Mouse (Mus musculus) liver, adult 2 months (tissue): ENCODE measurements around the gene Tepsin. TPM values are rescaled to one million over a fixed set of nuclear protein-coding genes. Genes with fewer than 3 reads are reported as not detected.

Source experiments
- DNase-seq: peaks from one replicate; pipeline ENCODE4 v3.0.0-alpha.2; 2011; ENCODE audit warnings: low read depth, low spot score; ENCODE audit errors: extremely low read depth
- H3K27ac ChIP-seq: fragments of 200-500 bp; replicated peaks from 2 replicates; pipeline ENCODE4 v1.5.1; 2012; ENCODE audit warnings: low read depth, mild to moderate bottlenecking, control low read depth, inconsistent platforms, low read length; ENCODE audit not compliant: insufficient read depth
- H3K27me3 ChIP-seq: fragments of 200-500 bp; 2 replicates; pipeline ENCODE4 v1.6.1; 2012; ENCODE audit warnings: mild to moderate bottlenecking, moderate library complexity, low read length, inconsistent platforms; ENCODE audit not compliant: control insufficient read depth, insufficient read depth
- H3K36me3 ChIP-seq: fragments of 200-500 bp; 2 replicates; pipeline ENCODE4 v1.6.1; 2012; ENCODE audit warnings: low read length, inconsistent platforms; ENCODE audit not compliant: control insufficient read depth, insufficient read depth
- H3K4me1 ChIP-seq: fragments of 200-500 bp; 2 replicates; pipeline ENCODE4 v1.6.1; 2011; ENCODE audit warnings: low read length; ENCODE audit not compliant: control insufficient read depth, insufficient read depth
- H3K4me3 ChIP-seq: fragments of 200-500 bp; 2 replicates; pipeline ENCODE4 v1.5.1; 2011; ENCODE audit warnings: low read depth, mild to moderate bottlenecking, control low read depth, low read length, moderate library complexity; ENCODE audit not compliant: insufficient read depth
- H3K79me2 ChIP-seq: fragments of 200-500 bp; 2 replicates; pipeline ENCODE4 v1.6.1; 2012; ENCODE audit warnings: inconsistent platforms, mild to moderate bottlenecking, low read length, moderate library complexity; ENCODE audit not compliant: control insufficient read depth, insufficient read depth
- H3K9ac ChIP-seq: fragments of 200-500 bp; 2 replicates; pipeline ENCODE4 v1.6.1; 2012; ENCODE audit warnings: low read depth, mild to moderate bottlenecking, control low read depth, inconsistent platforms, low read length
- CTCF ChIP-seq: fragments of 200-500 bp; IDR thresholded peaks from 2 replicates; pipeline ENCODE4 v1.5.1; 2011; ENCODE audit warnings: low read depth, low read length, control low read depth
- POLR2A ChIP-seq: fragments of 200-500 bp; IDR thresholded peaks from 2 replicates; pipeline ENCODE4 v1.6.1; 2011; ENCODE audit warnings: low read length, control low read depth; ENCODE audit not compliant: insufficient read depth; ENCODE audit errors: extremely low read depth
- WGBS: fragments of 180-500 bp; shearing (Covaris S2); methylation state at CpG from one replicate; pipeline ENCODE4 v1.1.7; 2018; 5-methylcytosine and 5-hydroxymethylcytosine counted together
- polyA plus RNA-seq: library from polyadenylated mRNA; depleted of rRNA; stranded (reverse); fragments of >200 nt; gene quantifications from 2 replicates; pipeline ENCODE4 v1.2.3, GENCODE M21; 2012; rRNA removed
- total RNA-seq: library from RNA; depleted of rRNA; stranded (reverse); fragments of >200 nt; gene quantifications from 2 replicates; pipeline ENCODE4 v1.2.3, GENCODE M21; 2014; rRNA removed

Gene Tepsin
- total RNA-seq (4.6 and 7.4 TPM in 2 replicates), polyA plus RNA-seq (16.5 and 24.9 TPM in 2 replicates)

DNA sequence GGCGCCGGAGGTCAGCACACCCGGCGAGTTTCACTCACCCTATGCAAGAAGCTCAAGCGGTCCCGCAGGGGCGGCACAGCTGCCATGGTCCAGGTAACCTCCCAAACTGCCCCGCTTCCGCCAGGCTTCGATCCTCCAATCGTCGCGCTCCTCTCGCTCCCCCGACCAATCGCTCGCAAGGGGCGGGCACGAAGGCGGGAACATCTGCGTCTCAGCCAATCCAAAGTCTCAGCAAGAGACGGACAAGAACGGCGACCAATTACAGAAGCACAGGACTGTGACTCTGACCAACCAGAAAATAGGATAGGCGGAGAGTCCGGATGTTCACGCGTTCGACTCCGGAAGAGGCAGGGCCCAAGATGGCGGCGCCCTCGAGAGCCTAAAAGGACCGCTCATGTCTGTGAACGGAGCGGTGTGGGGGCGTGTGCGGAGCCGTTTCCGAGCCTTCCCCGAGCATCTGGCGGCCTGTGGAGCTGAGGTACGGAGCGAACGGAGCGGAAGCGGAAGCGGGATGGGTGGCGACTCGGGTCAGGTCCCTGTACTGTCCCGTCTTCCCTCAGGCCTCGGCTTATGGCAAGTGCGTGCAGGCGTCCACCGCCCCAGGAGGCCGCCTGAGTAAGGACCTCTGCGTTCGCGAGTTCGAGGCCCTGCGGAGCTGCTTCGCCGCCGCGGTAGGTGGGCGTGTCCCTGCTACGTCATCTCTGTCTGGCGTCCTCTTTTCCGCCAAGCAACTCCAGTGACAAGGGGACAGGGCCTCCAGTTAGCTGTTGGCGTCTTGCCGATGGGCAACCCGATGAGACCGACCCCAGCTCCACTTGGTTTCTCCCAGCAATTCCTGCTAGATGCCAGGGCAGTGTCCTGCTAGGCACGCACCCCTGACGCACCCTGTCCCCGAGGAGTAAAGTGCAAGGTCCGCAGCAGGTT lies at the start of gene Tepsin, which contains the start of gene Ndufaf8:
Gene Tepsin, minus strand, starts transcription at position 144 of the 924 bp plus-strand sequence.
Gene Ndufaf8, plus strand, starts transcription at position 341 of the 924 bp plus-strand sequence.
- peaks cover 11% of the 10 kb centered on the region for H3K4me1 ChIP-seq
- H3K36me3 ChIP-seq: no peaks in the 10 kb centered on the region
- H3K27me3 ChIP-seq: no peaks in the 10 kb centered on the region
- peak within 1 kb of the TSS; percentile 84 for H3K4me3 ChIP-seq
- under 1% methylated on average over 77 of the region's 77 CpGs for WGBS
- TF ChIP-seq CTCF: no peak
- peak; percentile 61 for TF ChIP-seq POLR2A
- H3K9ac ChIP-seq: peak within 1 kb of the TSS; percentile 82
- peak; percentile 95 for DNase-seq
- peaks cover 3% of the 10 kb centered on the region; the same call in 1 of the 2 replicates for H3K79me2 ChIP-seq
- peak within 1 kb of the TSS; percentile 76 for H3K27ac ChIP-seq

DNA sequence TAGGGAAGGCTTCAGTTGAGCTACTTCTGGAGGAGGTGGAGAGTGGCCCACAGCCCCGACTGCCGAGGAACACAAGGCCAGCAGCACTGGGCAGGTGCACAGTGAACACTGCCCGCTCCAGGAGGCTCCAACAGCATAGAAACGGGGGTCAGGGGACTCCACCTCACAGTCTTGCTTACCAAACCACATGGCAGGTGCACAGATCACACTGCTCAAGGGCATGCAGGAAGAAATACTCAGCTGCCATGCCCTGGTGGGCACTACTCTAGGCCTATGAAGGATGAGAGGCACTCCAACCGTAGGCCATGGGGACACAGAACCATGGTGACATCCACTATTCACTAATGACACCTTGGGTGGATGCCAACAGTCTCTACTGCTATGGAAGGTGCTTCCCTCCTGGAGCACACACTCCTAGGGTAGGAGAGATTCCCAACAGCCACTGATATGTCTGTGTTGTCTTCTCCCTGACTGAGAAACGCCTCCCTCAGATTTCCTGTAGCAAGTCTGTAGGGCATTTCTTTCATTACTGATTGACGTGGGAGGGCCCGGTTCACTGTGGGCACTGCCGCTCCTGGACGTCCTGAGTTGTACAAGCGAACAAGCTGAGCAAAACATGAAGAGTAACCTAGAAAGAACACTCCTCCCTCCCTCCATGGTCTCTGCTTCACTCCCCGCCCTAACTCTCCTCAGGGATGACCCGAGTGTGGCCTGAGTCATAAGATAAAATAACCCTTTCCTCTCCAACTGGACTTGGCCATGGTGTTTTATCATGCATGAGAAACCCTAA lies 45.4 kb upstream of the Tepsin start:
- Histone ChIP-seq H3K27ac (no peak overlapping the region), H3K27me3 (no peaks in the 10 kb centered on the region), H3K9ac (no peak overlapping the region), H3K4me3 (no peak overlapping the region), H3K79me2 (peaks cover 31% of the 10 kb centered on the region; the same call in 1 of the 2 replicates), H3K4me1 (peaks cover 2% of the 10 kb centered on the region; the same call in 1 of the 2 replicates), H3K36me3 (no peaks in the 10 kb centered on the region)
- no peak for DNase-seq
- 81% methylated on average over 13 of the region's 13 CpGs for WGBS
- TF ChIP-seq POLR2A (no peak), CTCF (no peak)

DNA sequence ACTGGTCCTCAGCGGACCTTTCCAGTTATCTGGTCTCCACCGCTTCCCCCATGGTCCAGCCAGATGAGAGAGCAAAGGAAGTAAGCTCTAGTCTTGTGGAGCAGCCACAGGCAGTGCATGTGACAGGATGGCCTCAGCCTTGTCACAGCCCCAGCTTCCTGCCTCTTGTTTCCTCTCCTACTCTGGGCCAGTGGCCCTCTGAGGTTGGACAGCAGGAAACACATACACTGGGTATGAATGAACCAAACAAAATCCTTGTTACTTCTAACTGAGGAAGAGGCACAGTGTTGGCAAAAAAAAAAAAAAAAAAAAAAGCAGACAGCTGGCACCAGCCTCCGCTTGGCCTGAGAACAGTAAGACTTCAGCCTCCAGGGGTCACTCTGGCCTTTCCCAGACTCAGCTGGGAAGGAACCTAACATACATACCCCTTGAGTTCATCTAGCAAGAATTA lies 44.1 kb upstream of the Tepsin start:
- Histone ChIP-seq H3K9ac (no peak overlapping the region), H3K4me1 (peaks cover 2% of the 10 kb centered on the region; the same call in 1 of the 2 replicates), H3K27me3 (no peaks in the 10 kb centered on the region), H3K36me3 (no peaks in the 10 kb centered on the region), H3K4me3 (no peak overlapping the region), H3K79me2 (peaks cover 20% of the 10 kb centered on the region; the same call in 1 of the 2 replicates), H3K27ac (peak overlapping the region; percentile 9)
- 62% methylated on average over 3 of the region's 3 CpGs for WGBS
- TF ChIP-seq CTCF (peak; percentile 50), POLR2A (no peak)
- DNase-seq: peak; percentile 48

DNA sequence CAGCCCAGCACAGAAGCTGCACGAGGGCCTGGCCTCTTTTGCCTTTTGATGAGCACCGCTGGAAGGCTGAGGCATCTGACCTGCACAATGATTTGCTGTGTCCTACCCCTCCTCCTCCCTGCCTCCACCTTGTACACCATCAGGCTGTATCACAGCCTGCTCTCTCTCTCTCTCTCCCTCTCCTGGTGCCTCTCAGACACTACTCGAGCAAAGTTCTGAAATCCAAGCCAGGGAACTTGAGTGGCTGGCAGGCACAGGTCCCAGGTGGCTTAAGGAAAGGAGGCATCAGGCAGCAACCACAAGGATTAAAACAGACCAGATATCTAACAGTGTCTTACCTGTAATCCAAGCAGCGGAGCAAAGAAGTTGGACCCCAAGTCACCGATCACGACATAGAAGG lies 41.7 kb upstream of the Tepsin start:
- Histone ChIP-seq H3K27me3 (no peaks in the 10 kb centered on the region), H3K4me3 (no peak overlapping the region), H3K36me3 (no peaks in the 10 kb centered on the region), H3K79me2 (peaks cover 7% of the 10 kb centered on the region; the same call in 1 of the 2 replicates), H3K4me1 (peaks cover 2% of the 10 kb centered on the region; the same call in 1 of the 2 replicates), H3K27ac (no peak overlapping the region), H3K9ac (no peak overlapping the region)
- TF ChIP-seq POLR2A (no peak), CTCF (no peak)
- DNase-seq: no peak
- WGBS: 82% methylated on average over 6 of the region's 6 CpGs

DNA sequence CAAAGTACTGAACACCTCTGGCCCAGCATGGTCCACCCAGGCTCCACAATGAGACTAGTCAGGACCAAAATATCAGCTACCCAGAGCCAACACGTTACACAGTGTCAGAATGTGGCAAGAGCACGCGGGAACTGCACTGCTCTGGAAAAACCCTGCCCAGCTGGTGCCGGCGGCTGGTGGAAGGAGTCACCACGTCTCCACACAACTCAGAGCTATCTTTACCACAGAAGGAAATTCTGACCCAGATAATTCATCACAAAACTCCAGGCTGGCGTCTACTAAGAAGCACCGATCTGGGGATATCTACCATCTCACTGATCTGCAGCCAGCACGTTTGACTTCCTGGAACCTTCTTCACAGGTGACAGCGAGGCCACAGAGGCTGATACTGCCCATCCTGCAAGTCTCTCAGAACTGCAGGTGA lies 40.8 kb upstream of the Tepsin start:
- Histone ChIP-seq H3K27ac (no peak overlapping the region), H3K4me1 (peaks cover 2% of the 10 kb centered on the region; the same call in 1 of the 2 replicates), H3K9ac (no peak overlapping the region), H3K36me3 (no peaks in the 10 kb centered on the region), H3K4me3 (no peak overlapping the region), H3K27me3 (no peaks in the 10 kb centered on the region), H3K79me2 (no peaks in the 10 kb centered on the region; the same call in 1 of the 2 replicates)
- no peak for TF ChIP-seq CTCF
- no peak for TF ChIP-seq POLR2A
- WGBS: 82% methylated on average over 10 of the region's 10 CpGs
- DNase-seq: no peak
